Mouse (Mus musculus) spleen, adult 2 months (tissue): ENCODE data around the gene Prkcq.

ENCODE experiments used
- CTCF ChIP-seq: fragments of 200-500 bp; IDR thresholded peaks from 2 replicates; pipeline ENCODE4 v1.5.1; 2011; ENCODE audit warnings: mild to moderate bottlenecking, inconsistent platforms; ENCODE audit not compliant: insufficient read depth, insufficient read length, insufficient replicate concordance; ENCODE audit errors: extremely low read depth
- POLR2A ChIP-seq: fragments of 200-500 bp; IDR thresholded peaks from 2 replicates; pipeline ENCODE4 v1.6.1; 2011; ENCODE audit warnings: low read depth, low read length, inconsistent platforms

- no peak for TF ChIP-seq CTCF
- no peak for TF ChIP-seq POLR2A
These were observed 20.6 kb downstream of the Prkcq start for GRCm38 (mm10) chr2:11192281-11193098.
